Mouse (Mus musculus): ENCODE measurements around the gene Abhd6. TPM values are rescaled to one million over a fixed set of nuclear protein-coding genes. Genes with fewer than 3 reads are reported as not detected.

The Abhd6 gene
- polyA plus RNA-seq, 1 experiment from 2014 or later, result 11.9 TPM

DNA sequence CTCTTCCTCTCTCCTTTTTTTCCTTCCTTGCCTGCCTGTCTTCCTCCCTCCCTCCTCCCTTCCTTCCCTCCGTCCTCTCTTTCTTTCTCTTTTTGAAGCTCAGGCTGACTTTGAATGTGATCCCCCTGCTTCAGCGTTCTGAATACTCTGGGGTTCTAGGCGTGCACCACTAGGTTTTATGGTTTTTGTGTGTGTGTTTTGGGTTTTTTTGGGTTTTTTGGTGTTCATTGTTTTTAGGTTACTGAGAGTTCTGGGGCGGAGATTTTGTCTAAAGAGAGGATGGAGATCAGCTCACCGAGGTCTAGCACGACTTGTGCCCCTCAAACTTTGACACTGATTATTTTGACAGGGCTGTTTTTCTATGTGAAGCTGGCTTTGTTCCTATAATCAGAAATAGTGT lies 9.2 kb downstream of the Abhd6 start:
- ATAC-seq (replicated peaks; ENCODE audit: low FRiP score), result no peak
- no peak overlapping the region for H3K27ac ChIP-seq (ENCODE audit: low read depth, low read length)
- 80% methylated on average over 6 of the region's 6 CpGs for WGBS

DNA sequence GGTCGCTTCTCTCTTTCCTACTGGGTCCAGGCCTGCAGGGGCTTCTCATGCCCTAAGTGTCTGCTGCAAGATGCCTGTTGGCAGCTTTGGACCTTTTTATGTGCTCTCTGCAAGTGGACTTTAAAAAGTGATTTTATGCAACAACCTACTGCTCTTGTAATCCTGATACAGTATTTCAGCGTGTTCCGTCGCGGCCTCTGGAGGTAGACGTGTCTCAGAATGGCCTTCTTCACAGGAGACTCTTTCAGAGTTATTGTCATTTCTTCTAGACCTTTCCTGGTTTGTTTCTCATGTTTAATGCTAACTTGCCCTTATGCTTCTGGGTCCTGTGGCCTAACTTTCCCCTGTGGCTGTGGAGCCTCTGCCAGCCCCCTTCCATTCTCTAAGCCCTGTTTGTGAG lies 13.1 kb downstream of the Abhd6 start:
- H3K4me2 ChIP-seq, result no peak overlapping the region
- no peak overlapping the region for H3K27ac ChIP-seq (ENCODE audit: low read depth, low read length)
- no peaks in the 10 kb centered on the region for H3K27me3 ChIP-seq (replicated peaks; ENCODE audit: control insufficient read depth, insufficient read depth, low read length)
- no peak overlapping the region for H3K4me3 ChIP-seq (ENCODE audit: low read depth, low read length)
- peaks cover 8% of the 10 kb centered on the region for H3K4me1 ChIP-seq (replicated peaks; ENCODE audit: control insufficient read depth, insufficient read depth, low read length)
- no peak overlapping the region for H3K9ac ChIP-seq (ENCODE audit: low read depth, low read length)
- WGBS, result 91% methylated on average over 6 of the region's 6 CpGs
- no peaks in the 10 kb centered on the region for H3K36me3 ChIP-seq (ENCODE audit: control insufficient read depth, insufficient read depth, low read length)
- no peak for ATAC-seq (replicated peaks; ENCODE audit: low FRiP score)
- no peaks in the 10 kb centered on the region for H3K9me3 ChIP-seq (ENCODE audit: control insufficient read depth, low read length)
- no peak for DNase-seq (ENCODE audit: low spot score)

More for the DNA sequence above, 9.2 kb downstream of the Abhd6 start:
- H3K4me3 ChIP-seq (ENCODE audit: low read depth, low read length), result no peak overlapping the region
- no peaks in the 10 kb centered on the region for H3K9me3 ChIP-seq (ENCODE audit: control insufficient read depth, low read length)
- H3K36me3 ChIP-seq (ENCODE audit: control insufficient read depth, insufficient read depth, low read length), result no peaks in the 10 kb centered on the region
- H3K27me3 ChIP-seq (replicated peaks; ENCODE audit: control insufficient read depth, insufficient read depth, low read length), result no peaks in the 10 kb centered on the region
- no peak for DNase-seq (ENCODE audit: low spot score)
- H3K9ac ChIP-seq (ENCODE audit: low read depth, low read length), result no peak overlapping the region
- H3K4me1 ChIP-seq (replicated peaks; ENCODE audit: control insufficient read depth, insufficient read depth, low read length), result peaks cover 5% of the 10 kb centered on the region
- no peak overlapping the region for H3K4me2 ChIP-seq

DNA sequence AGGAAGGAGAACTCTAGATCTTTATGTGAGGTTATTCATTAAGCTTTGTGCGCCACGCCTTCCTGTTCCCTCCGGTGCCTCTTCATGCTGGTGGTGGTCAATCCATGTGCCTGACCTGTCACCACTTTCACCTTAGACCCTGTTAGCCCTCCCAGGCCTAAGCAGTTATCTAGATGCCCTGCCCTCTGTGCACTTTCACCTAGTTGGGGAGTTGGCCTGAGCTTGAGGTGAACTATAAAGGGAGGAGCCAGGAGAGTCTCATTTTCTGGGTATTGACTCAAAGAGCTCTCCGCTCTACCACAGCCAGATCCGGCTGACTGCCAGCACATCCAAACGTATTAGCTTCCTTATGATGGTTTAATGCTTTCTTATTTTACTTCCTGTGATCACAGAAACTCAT lies 13.6 kb downstream of the Abhd6 start:
- no peaks in the 10 kb centered on the region for H3K9me3 ChIP-seq (ENCODE audit: control insufficient read depth, low read length)
- peak; percentile 81 for ATAC-seq (replicated peaks; ENCODE audit: low FRiP score)
- no peak overlapping the region for H3K4me3 ChIP-seq (ENCODE audit: low read depth, low read length)
- H3K27me3 ChIP-seq (replicated peaks; ENCODE audit: control insufficient read depth, insufficient read depth, low read length), result no peaks in the 10 kb centered on the region
- H3K27ac ChIP-seq (ENCODE audit: low read depth, low read length), result peak overlapping the region; percentile 7; the same call in 1 of the 2 replicates
- 66% methylated on average over 6 of the region's 6 CpGs for whole genome bisulfite sequencing
- H3K4me1 ChIP-seq (replicated peaks; ENCODE audit: control insufficient read depth, insufficient read depth, low read length), result peaks cover 8% of the 10 kb centered on the region
- H3K36me3 ChIP-seq (ENCODE audit: control insufficient read depth, insufficient read depth, low read length), result no peaks in the 10 kb centered on the region
- H3K9ac ChIP-seq (ENCODE audit: low read depth, low read length), result no peak overlapping the region
- H3K4me2 ChIP-seq, result peak overlapping the region; percentile 18
- DNase-seq (ENCODE audit: low spot score), result no peak

GRCm38 (mm10) chr14:8016951-8017350 lies 14.2 kb downstream of the Abhd6 start:
- DNase-seq (ENCODE audit: low spot score) (no peak), ATAC-seq (replicated peaks; ENCODE audit: low FRiP score) (peak; percentile 87)
- peak overlapping the region; percentile 7; the same call in 1 of the 2 replicates for H3K27ac ChIP-seq (ENCODE audit: low read depth, low read length)
- H3K9me3 ChIP-seq (ENCODE audit: control insufficient read depth, low read length), result no peaks in the 10 kb centered on the region
- peaks cover 8% of the 10 kb centered on the region for H3K4me1 ChIP-seq (replicated peaks; ENCODE audit: control insufficient read depth, insufficient read depth, low read length)
- H3K9ac ChIP-seq (ENCODE audit: low read depth, low read length), result no peak overlapping the region
- WGBS, result 74% methylated on average over 1 of the region's 1 CpGs
- no peaks in the 10 kb centered on the region for H3K27me3 ChIP-seq (replicated peaks; ENCODE audit: control insufficient read depth, insufficient read depth, low read length)
- no peaks in the 10 kb centered on the region for H3K36me3 ChIP-seq (ENCODE audit: control insufficient read depth, insufficient read depth, low read length)
- H3K4me3 ChIP-seq (ENCODE audit: low read depth, low read length), result no peak overlapping the region
- peak overlapping the region; percentile 18 for H3K4me2 ChIP-seq

- H3K4me1 ChIP-seq (replicated peaks; ENCODE audit: control insufficient read depth, insufficient read depth, low read length), result peaks cover 8% of the 10 kb centered on the region
- no peaks in the 10 kb centered on the region for H3K36me3 ChIP-seq (ENCODE audit: control insufficient read depth, insufficient read depth, low read length)
- no peak overlapping the region for H3K4me3 ChIP-seq (ENCODE audit: low read depth, low read length)
- no peaks in the 10 kb centered on the region for H3K27me3 ChIP-seq (replicated peaks; ENCODE audit: control insufficient read depth, insufficient read depth, low read length)
- 92% methylated on average over 1 of the region's 1 CpGs for WGBS
- ATAC-seq (replicated peaks; ENCODE audit: low FRiP score) (no peak), DNase-seq (ENCODE audit: low spot score) (no peak)
- H3K27ac ChIP-seq (ENCODE audit: low read depth, low read length), result no peak overlapping the region
- H3K4me2 ChIP-seq, result no peak overlapping the region
- no peak overlapping the region for H3K9ac ChIP-seq (ENCODE audit: low read depth, low read length)
- no peaks in the 10 kb centered on the region for H3K9me3 ChIP-seq (ENCODE audit: control insufficient read depth, low read length)
Measured at GRCm38 (mm10) chr14:8020011-8020410, 17.3 kb downstream of the Abhd6 start.

GRCm38 (mm10) chr14:8020546-8020945 lies 17.8 kb downstream of the Abhd6 start:
- no peaks in the 10 kb centered on the region for H3K27me3 ChIP-seq (replicated peaks; ENCODE audit: control insufficient read depth, insufficient read depth, low read length)
- ATAC-seq (replicated peaks; ENCODE audit: low FRiP score), result no peak
- DNase-seq (ENCODE audit: low spot score), result no peak
- no peak overlapping the region for H3K27ac ChIP-seq (ENCODE audit: low read depth, low read length)
- H3K36me3 ChIP-seq (ENCODE audit: control insufficient read depth, insufficient read depth, low read length), result no peaks in the 10 kb centered on the region
- no peaks in the 10 kb centered on the region for H3K9me3 ChIP-seq (ENCODE audit: control insufficient read depth, low read length)
- no peak overlapping the region for H3K4me3 ChIP-seq (ENCODE audit: low read depth, low read length)
- H3K4me1 ChIP-seq (replicated peaks; ENCODE audit: control insufficient read depth, insufficient read depth, low read length), result peaks cover 8% of the 10 kb centered on the region
- no peak overlapping the region for H3K9ac ChIP-seq (ENCODE audit: low read depth, low read length)
- no peak overlapping the region for H3K4me2 ChIP-seq
- 81% methylated on average over 7 of the region's 7 CpGs for WGBS

- H3K27me3 ChIP-seq (replicated peaks; ENCODE audit: control insufficient read depth, insufficient read depth, low read length), result no peaks in the 10 kb centered on the region
- H3K27ac ChIP-seq (ENCODE audit: low read depth, low read length), result no peak overlapping the region
- no peak for ATAC-seq (replicated peaks; ENCODE audit: low FRiP score)
- no peak overlapping the region for H3K4me3 ChIP-seq (ENCODE audit: low read depth, low read length)
- H3K9ac ChIP-seq (ENCODE audit: low read depth, low read length), result no peak overlapping the region
- no peak for DNase-seq (ENCODE audit: low spot score)
- no peaks in the 10 kb centered on the region for H3K9me3 ChIP-seq (ENCODE audit: control insufficient read depth, low read length)
- H3K4me1 ChIP-seq (replicated peaks; ENCODE audit: control insufficient read depth, insufficient read depth, low read length), result no peaks in the 10 kb centered on the region
- no peaks in the 10 kb centered on the region for H3K36me3 ChIP-seq (ENCODE audit: control insufficient read depth, insufficient read depth, low read length)
- no peak overlapping the region for H3K4me2 ChIP-seq
- 68% methylated on average over 6 of the region's 6 CpGs for WGBS
Measured at GRCm38 (mm10) chr14:8024469-8024868, 21.8 kb downstream of the Abhd6 start.

DNA sequence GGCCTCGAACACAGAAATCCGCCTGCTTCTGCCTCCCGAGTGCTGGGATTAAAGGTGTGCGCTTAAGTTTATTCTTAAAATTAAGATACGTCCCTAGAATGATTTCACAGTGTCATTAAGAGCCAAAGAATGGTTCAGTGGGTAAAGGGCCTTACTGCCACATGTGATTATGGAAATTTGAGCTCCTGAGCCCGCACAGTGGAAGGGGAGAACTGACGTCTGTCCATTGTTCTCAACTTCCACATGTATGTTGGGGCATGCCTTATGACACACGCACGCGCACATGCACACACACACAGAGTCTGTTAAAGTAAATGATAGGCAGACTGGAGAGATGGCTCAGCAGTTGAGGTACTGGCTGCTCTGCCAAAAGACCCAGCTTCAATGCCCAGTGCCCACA lies 22.2 kb downstream of the Abhd6 start:
- Histone ChIP-seq H3K27ac (ENCODE audit: low read depth, low read length) (no peak overlapping the region), H3K4me3 (ENCODE audit: low read depth, low read length) (no peak overlapping the region), H3K9me3 (ENCODE audit: control insufficient read depth, low read length) (no peaks in the 10 kb centered on the region), H3K4me1 (replicated peaks; ENCODE audit: control insufficient read depth, insufficient read depth, low read length) (no peaks in the 10 kb centered on the region), H3K9ac (ENCODE audit: low read depth, low read length) (no peak overlapping the region), H3K27me3 (replicated peaks; ENCODE audit: control insufficient read depth, insufficient read depth, low read length) (no peaks in the 10 kb centered on the region), H3K36me3 (ENCODE audit: control insufficient read depth, insufficient read depth, low read length) (no peaks in the 10 kb centered on the region), H3K4me2 (no peak overlapping the region)
- WGBS, result 89% methylated on average over 10 of the region's 10 CpGs
- ATAC-seq (replicated peaks; ENCODE audit: low FRiP score) (no peak), DNase-seq (ENCODE audit: low spot score) (no peak)

- Histone ChIP-seq H3K36me3 (ENCODE audit: control insufficient read depth, insufficient read depth, low read length) (no peaks in the 10 kb centered on the region), H3K27me3 (replicated peaks; ENCODE audit: control insufficient read depth, insufficient read depth, low read length) (no peaks in the 10 kb centered on the region), H3K4me3 (ENCODE audit: low read depth, low read length) (no peak overlapping the region), H3K4me1 (replicated peaks; ENCODE audit: control insufficient read depth, insufficient read depth, low read length) (no peaks in the 10 kb centered on the region), H3K9ac (ENCODE audit: low read depth, low read length) (no peak overlapping the region), H3K9me3 (ENCODE audit: control insufficient read depth, low read length) (no peaks in the 10 kb centered on the region), H3K27ac (ENCODE audit: low read depth, low read length) (no peak overlapping the region), H3K4me2 (no peak overlapping the region)
- WGBS, result 71% methylated on average over 10 of the region's 10 CpGs
- no peak for ATAC-seq (replicated peaks; ENCODE audit: low FRiP score)
- DNase-seq (ENCODE audit: low spot score), result no peak
Measured at GRCm38 (mm10) chr14:8026769-8027531, 24.2 kb downstream of the Abhd6 start.
